Mouse (Mus musculus): ENCODE measurements around the gene Cog8. TPM values are rescaled to one million over a fixed set of nuclear protein-coding genes. Genes with fewer than 3 reads are reported as not detected.

Gene Cog8
- 39.9 and 40.4 TPM in 2 replicates for polyA plus RNA-seq (2015; fragmentation: Nextera tagmentation; extraction: Ambion mirVana)

DNA sequence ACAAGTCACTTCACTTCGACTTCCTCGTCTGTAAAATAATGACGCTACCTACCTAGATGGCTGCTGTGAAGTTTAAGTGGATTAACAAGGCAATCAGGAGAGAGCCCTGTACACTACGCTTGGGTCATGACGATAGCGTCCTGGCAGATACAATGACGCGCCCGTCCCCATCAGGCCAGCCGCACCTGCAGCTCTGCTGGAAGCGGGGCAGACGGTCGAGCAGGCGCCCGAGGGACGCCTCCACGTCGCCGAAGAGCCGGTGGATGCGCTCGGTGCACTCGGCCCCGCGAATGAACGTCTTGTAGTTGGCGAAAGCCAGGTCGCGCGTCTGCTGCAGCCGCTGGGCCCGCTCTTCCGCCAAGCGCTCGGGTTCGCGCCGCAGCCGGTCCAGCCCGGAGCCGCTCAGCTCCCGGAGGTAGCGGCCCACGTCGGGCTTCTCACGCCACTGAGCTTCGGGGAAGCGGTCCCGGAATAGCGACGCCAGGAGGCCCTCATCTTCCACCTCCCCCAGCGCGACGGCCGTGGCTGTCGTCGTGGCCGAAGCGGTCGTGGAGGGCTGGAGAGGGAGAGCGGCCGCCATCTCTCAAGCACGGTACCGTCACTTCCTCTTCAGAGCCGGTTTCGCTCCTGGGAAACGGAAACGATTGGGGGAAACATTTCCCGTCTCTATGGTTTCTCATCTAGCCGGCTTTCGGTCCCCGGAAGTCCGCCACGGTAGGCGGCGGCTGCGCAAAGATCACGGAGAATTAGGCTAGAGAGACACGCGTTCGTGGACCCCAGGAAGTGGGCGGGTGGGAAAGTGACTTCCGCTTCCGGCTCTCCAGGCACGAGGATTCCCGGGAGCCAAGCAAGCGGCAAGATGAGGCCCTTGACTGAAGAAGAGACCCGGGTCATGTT, at the start of gene Cog8, which contains the start of gene Nip7:
Gene Cog8 (minus strand): TSS at position 614 of the 897 bp plus-strand sequence.
Gene Nip7 (plus strand): TSS at position 802 of the 897 bp plus-strand sequence.
- H3K4me3 ChIP-seq = peak within 1 kb of the TSS; percentile 98
- peak; percentile 89 for ATAC-seq (ENCODE audit: insufficient number of reproducible peaks, insufficient read depth, low FRiP score, low TSS enrichment, low read depth)
- H3K27me3 ChIP-seq = no peaks in the 10 kb centered on the region
- peak within 1 kb of the TSS; percentile 89 for H3K9ac ChIP-seq
- peaks cover 24% of the 10 kb centered on the region for H3K4me1 ChIP-seq
- peak within 1 kb of the TSS; percentile 60 for H3K27ac ChIP-seq
- H3K4me2 ChIP-seq = peak within 1 kb of the TSS; percentile 97
- under 1% methylated on average over 88 of the region's 88 CpGs for WGBS
- H3K9me3 ChIP-seq = no peaks in the 10 kb centered on the region
- H3K36me3 ChIP-seq = peaks cover 57% of the 10 kb centered on the region

DNA sequence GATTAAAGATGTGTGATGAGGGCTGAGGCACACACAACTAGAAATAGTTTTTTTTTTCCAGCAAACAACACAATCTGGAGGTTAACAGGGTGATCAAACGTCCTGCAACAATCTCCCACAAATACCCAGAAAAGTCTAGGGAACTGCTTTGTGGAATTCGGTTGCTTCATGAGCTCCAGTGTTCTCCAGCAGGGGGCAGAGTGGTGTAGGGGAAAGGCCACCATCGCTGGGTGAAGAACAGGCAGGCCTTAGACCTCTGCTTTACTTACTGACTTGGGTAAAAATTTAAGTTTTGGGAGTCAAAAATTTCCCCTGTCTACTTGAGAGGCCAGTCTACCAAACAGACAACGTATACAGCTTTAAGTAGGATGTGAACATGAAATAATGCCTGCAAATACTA, 48.1 kb upstream of the Cog8 start:
- H3K4me3 ChIP-seq = no peak overlapping the region
- H3K9ac ChIP-seq = no peak overlapping the region
- H3K4me1 ChIP-seq = 0 out of 2 replicates have a peak, but pooled peaks cover 5% of the 10 kb centered on the region
- 10% methylated on average over 4 of the region's 4 CpGs for WGBS
- no peak for ATAC-seq (ENCODE audit: insufficient number of reproducible peaks, insufficient read depth, low FRiP score, low TSS enrichment, low read depth)
- no peaks in the 10 kb centered on the region for H3K36me3 ChIP-seq
- no peak overlapping the region for H3K27ac ChIP-seq
- no peaks in the 10 kb centered on the region for H3K27me3 ChIP-seq
- H3K4me2 ChIP-seq = no peak overlapping the region
- no peaks in the 10 kb centered on the region for H3K9me3 ChIP-seq

DNA sequence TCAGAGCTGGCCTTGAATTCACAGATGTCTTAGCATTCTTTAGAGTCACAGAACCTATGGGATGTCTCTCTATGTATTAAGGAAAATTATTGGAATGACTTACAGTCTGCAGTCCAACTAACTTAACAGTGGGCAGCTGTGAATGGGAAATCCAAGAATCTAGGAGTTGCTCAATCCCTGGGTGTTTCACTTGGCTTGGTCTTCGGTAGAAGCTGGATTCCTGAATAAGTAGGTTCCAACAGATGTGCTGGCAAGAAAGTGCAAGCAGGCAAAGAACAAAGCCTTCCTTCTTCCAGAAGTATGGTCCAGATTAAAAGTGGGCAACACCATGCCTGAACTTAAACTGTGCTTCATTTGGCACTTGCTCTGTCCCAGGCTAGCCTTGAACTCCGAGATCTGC, 44.1 kb upstream of the Cog8 start:
- no peak overlapping the region for H3K9ac ChIP-seq
- no peak overlapping the region for H3K27ac ChIP-seq
- H3K4me3 ChIP-seq = no peak overlapping the region
- no peak overlapping the region for H3K4me2 ChIP-seq
- no peak for ATAC-seq (ENCODE audit: insufficient number of reproducible peaks, insufficient read depth, low FRiP score, low TSS enrichment, low read depth)
- no peaks in the 10 kb centered on the region for H3K9me3 ChIP-seq
- peaks cover 4% of the 10 kb centered on the region; the same call in 1 of the 2 replicates for H3K4me1 ChIP-seq
- H3K36me3 ChIP-seq = no peaks in the 10 kb centered on the region
- no peaks in the 10 kb centered on the region for H3K27me3 ChIP-seq
- 69% methylated on average over 2 of the region's 2 CpGs for WGBS

DNA sequence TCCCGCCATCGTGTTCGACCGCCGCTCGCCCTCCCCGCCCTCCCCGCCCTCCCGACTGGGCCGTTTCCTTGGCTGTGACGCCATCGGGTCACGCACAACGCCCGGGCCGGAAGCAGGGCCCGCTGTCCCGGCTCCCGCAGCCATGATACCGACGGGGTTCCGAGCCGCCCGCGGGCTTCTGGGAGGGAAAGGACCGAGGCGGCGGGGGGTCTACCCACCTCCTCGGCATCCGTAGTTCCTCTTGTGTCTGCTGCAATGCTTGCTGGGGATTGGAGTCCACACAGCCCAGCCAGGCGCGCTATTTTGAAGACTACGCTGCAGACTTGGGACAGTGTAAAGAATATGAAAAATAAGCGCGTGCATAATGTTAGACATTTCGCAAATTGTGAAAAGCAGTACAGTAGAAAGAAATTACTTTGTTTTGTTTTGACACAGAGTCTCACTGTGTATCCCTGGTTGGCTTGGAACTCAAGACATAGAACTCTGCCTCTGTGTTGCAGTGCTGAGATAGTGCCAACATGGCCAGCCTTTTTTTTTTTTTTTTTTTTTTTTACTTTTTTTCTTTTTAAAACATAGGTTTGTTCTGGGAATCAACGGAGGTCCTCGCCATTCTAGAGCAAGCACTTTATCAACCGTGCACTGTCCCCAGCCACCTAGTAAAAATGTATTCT, 40.0 kb upstream of the Cog8 start, which contains the start of gene Terf2:
Gene Terf2 (minus strand): TSS at position 182 of the 671 bp plus-strand sequence.
- no peaks in the 10 kb centered on the region for H3K9me3 ChIP-seq
- peak within 1 kb of the TSS; percentile 83 for H3K9ac ChIP-seq
- peaks cover 27% of the 10 kb centered on the region for H3K36me3 ChIP-seq
- H3K4me1 ChIP-seq = peaks cover 20% of the 10 kb centered on the region
- 3% methylated on average over 39 of the region's 39 CpGs for WGBS
- peak within 1 kb of the TSS; percentile 75 for H3K4me3 ChIP-seq
- H3K27me3 ChIP-seq = no peaks in the 10 kb centered on the region
- H3K4me2 ChIP-seq = peak within 1 kb of the TSS; percentile 64
- peak; percentile 91 for ATAC-seq (ENCODE audit: insufficient number of reproducible peaks, insufficient read depth, low FRiP score, low TSS enrichment, low read depth)
- H3K27ac ChIP-seq = peak within 1 kb of the TSS; percentile 93

DNA sequence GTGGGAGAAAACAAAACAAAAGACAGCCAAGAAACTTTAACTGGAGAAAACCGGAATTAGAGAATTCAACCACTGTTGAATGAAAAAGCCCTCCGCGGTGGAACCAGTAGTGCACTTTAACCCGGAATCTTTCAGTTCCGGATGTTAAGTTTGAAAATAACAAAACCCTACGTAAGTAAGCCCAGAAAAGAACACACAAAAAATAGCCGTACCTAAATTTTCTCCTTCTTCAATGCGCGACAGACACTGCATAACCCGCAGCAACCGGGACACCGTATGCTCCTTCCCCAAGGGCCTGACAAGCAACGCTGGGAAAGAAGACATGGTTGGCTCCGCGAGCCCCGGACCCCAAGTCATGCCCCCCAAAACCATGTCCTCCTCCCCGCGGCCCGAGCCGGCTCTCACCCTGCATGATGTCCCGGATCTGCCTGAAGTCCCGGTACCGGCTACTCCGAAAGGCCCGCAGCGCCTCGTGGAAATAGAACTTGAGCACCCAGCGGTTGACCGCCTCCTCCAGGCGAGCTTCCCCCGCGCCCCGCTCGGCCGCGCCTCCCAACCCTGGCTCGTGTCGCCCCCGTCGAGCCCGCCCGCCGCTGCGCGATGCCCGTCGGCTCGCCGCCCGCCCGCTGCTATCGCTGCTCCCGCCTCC, 39.4 kb upstream of the Cog8 start:
- Histone ChIP-seq H3K9me3 (no peaks in the 10 kb centered on the region), H3K27me3 (no peaks in the 10 kb centered on the region), H3K4me1 (peaks cover 20% of the 10 kb centered on the region), H3K4me3 (peak overlapping the region; percentile 75), H3K9ac (peak overlapping the region; percentile 83), H3K4me2 (peak overlapping the region; percentile 64), H3K27ac (peak overlapping the region; percentile 93), H3K36me3 (peaks cover 34% of the 10 kb centered on the region)
- WGBS = under 1% methylated on average over 53 of the region's 53 CpGs
- peak; percentile 63 for ATAC-seq (ENCODE audit: insufficient number of reproducible peaks, insufficient read depth, low FRiP score, low TSS enrichment, low read depth)

DNA sequence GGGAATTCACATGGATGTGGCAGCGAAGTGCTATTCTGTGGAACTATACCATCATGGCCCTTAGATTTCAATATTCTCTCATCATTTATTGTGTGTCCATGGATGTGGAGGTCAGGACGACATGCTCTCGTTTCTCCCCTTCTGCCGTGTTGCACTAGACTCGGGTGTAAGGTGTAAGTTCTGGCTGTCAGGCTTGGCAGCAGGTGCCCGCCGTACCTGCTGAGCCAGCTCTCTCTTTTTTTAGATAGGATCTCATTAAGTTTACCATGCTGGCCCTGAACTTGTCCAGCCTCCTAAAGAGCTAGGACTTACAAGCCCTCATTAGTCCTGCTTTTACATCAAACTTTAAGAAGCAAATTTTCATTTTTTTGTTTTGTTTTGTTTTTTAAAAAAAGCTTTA, 34.0 kb upstream of the Cog8 start:
- Histone ChIP-seq H3K36me3 (peaks cover 84% of the 10 kb centered on the region), H3K4me1 (peaks cover 17% of the 10 kb centered on the region), H3K27me3 (no peaks in the 10 kb centered on the region), H3K27ac (no peak overlapping the region), H3K4me2 (no peak overlapping the region), H3K4me3 (no peak overlapping the region), H3K9me3 (no peaks in the 10 kb centered on the region), H3K9ac (no peak overlapping the region)
- 93% methylated on average over 7 of the region's 7 CpGs for WGBS
- ATAC-seq (ENCODE audit: insufficient number of reproducible peaks, insufficient read depth, low FRiP score, low TSS enrichment, low read depth) = no peak

DNA sequence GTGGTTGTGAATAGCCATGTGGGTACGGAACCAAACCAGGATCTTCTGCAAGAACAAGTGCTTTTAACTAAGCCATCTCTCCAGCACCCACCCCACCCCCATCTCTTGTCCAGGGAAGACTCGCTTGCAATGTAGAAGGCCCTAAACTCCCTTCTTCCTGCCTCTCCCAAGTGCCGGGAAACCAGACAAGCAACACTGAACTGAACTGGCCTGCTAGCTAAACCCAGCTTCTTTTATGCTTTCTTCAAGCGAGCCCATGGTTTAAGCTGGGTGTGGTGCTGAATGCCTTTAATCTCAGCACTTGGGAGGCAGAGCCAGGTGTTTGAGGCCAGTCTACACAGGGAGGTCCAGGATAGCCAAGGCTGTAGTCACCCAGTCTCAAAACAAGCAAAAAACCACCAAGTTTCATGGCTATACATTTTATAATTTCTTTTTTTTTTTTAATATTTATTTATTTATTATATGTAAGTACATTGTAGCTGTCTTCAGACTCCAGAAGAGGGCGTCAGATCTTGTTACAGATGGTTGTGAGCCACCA, 32.1 kb upstream of the Cog8 start:
- no peak overlapping the region for H3K4me2 ChIP-seq
- 93% methylated on average over 5 of the region's 5 CpGs for WGBS
- H3K9me3 ChIP-seq = no peaks in the 10 kb centered on the region
- no peak overlapping the region for H3K27ac ChIP-seq
- H3K4me3 ChIP-seq = no peak overlapping the region
- ATAC-seq (ENCODE audit: insufficient number of reproducible peaks, insufficient read depth, low FRiP score, low TSS enrichment, low read depth) = no peak
- no peaks in the 10 kb centered on the region for H3K27me3 ChIP-seq
- no peak overlapping the region for H3K9ac ChIP-seq
- H3K4me1 ChIP-seq = no peaks in the 10 kb centered on the region
- peaks cover 88% of the 10 kb centered on the region for H3K36me3 ChIP-seq

DNA sequence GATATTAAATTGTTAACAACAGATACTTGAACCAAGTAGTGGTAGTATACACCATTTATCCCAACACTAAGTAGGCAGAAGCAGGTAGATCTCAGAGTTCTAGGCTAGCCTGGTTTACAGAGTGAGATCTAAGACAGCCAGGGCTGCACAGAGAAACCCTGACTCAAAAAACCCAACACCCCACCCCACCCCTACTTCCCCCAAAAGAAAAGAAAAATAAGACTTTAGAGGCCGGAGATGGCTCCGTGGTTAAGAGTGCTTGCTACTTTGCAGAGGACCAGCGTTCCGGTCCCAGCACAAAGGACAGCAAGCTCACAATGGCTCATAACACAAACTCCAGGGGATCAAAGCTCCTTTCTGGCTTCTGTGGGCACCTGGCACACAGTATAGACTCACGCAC, 29.5 kb upstream of the Cog8 start:
- no peaks in the 10 kb centered on the region for H3K9me3 ChIP-seq
- 98% methylated on average over 5 of the region's 5 CpGs for WGBS
- peaks cover 90% of the 10 kb centered on the region for H3K36me3 ChIP-seq
- no peak overlapping the region for H3K4me2 ChIP-seq
- no peak overlapping the region for H3K4me3 ChIP-seq
- H3K27ac ChIP-seq = no peak overlapping the region
- no peak overlapping the region for H3K9ac ChIP-seq
- ATAC-seq (ENCODE audit: insufficient number of reproducible peaks, insufficient read depth, low FRiP score, low TSS enrichment, low read depth) = no peak
- no peaks in the 10 kb centered on the region for H3K27me3 ChIP-seq
- no peaks in the 10 kb centered on the region for H3K4me1 ChIP-seq

DNA sequence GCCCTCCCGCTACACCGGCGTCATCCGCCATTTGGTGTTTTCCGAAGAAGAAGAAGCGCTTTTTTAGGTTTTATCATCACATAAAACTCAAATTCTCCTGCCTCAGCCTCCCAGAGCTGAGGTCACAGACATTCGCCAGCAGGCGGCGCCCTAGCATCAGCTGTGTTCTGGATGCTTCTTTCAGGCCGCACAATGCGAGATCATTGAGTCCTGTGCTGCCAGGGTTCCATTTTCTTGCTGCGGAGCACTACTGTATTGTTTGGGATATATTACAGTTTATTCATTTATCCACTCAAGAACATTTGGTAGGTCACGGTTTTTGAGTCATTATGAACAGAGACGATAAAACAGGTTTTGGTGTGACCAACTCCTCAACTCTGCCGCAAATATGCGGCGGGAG, 28.9 kb upstream of the Cog8 start:
- no peak overlapping the region for H3K4me2 ChIP-seq
- no peaks in the 10 kb centered on the region for H3K9me3 ChIP-seq
- no peak overlapping the region for H3K9ac ChIP-seq
- no peaks in the 10 kb centered on the region for H3K27me3 ChIP-seq
- H3K4me3 ChIP-seq = no peak overlapping the region
- H3K36me3 ChIP-seq = peaks cover 90% of the 10 kb centered on the region
- ATAC-seq (ENCODE audit: insufficient number of reproducible peaks, insufficient read depth, low FRiP score, low TSS enrichment, low read depth) = no peak
- no peaks in the 10 kb centered on the region for H3K4me1 ChIP-seq
- 97% methylated on average over 17 of the region's 17 CpGs for WGBS
- H3K27ac ChIP-seq = no peak overlapping the region

DNA sequence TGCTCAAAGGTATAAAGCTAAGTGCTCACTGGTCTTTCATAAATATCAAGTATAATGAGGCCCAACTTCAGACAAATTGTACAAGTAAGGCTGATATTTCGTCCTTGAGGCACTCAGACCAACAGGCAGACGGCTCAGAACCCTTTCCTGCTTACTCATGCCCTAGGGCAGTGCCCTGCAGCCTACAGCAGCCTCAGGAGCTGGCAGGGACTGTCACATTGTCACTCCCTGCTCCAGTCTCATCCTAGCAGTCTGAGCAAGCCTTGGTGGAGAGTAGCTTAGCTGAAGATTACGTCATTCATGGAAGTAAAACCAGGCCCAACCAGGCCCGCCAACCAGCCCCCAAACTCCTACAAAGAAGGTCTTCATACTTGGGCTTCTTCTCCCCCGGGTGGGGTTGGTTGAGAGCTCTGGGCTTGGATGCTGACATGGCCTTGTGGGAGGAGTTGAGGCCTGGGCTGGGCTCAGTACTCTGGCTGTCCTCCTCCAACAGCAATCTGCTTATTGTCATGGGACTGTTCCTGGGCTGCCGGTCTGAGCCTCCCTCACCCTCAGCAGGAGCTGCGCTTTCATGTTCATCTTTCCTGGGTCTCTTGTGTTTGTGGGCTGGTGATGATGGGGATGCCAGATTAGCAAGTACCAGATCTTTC, 19.9 kb upstream of the Cog8 start:
- H3K27me3 ChIP-seq = no peaks in the 10 kb centered on the region
- H3K9me3 ChIP-seq = no peaks in the 10 kb centered on the region
- H3K4me2 ChIP-seq = no peak overlapping the region
- H3K4me3 ChIP-seq = no peak overlapping the region
- 84% methylated on average over 7 of the region's 7 CpGs for WGBS
- no peak overlapping the region for H3K27ac ChIP-seq
- peaks cover 93% of the 10 kb centered on the region for H3K36me3 ChIP-seq
- H3K9ac ChIP-seq = no peak overlapping the region
- no peak for ATAC-seq (ENCODE audit: insufficient number of reproducible peaks, insufficient read depth, low FRiP score, low TSS enrichment, low read depth)
- peaks cover 3% of the 10 kb centered on the region; the same call in 1 of the 2 replicates for H3K4me1 ChIP-seq

DNA sequence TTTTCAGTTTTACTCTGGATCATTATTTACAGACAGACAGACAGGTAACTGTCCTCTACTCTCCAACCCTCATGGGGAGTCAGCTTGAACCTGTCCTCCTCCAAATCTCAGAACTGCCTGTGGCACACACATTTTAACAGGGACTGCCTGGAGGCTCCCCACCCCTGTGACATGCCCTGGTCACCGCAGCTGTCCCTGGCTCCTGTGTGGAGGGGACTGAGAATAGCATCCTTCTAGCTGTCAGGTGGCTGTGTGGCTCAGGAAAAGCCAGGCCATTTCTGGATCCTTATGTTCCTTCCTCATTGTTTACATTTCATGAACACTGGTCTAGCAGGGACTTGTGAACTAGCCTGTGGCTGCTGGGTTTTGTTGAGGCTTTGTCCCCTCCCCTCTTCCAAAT, 17.6 kb upstream of the Cog8 start:
- Histone ChIP-seq H3K9me3 (no peaks in the 10 kb centered on the region), H3K4me3 (no peak overlapping the region), H3K9ac (no peak overlapping the region), H3K4me1 (peaks cover 3% of the 10 kb centered on the region; the same call in 1 of the 2 replicates), H3K27ac (no peak overlapping the region), H3K36me3 (peaks cover 86% of the 10 kb centered on the region), H3K4me2 (no peak overlapping the region), H3K27me3 (no peaks in the 10 kb centered on the region)
- WGBS = 86% methylated on average over 1 of the region's 1 CpGs
- ATAC-seq (ENCODE audit: insufficient number of reproducible peaks, insufficient read depth, low FRiP score, low TSS enrichment, low read depth) = no peak
